5 mouse cellular contexts compared by ENCODE assay signal in the genomic region with DNA sequence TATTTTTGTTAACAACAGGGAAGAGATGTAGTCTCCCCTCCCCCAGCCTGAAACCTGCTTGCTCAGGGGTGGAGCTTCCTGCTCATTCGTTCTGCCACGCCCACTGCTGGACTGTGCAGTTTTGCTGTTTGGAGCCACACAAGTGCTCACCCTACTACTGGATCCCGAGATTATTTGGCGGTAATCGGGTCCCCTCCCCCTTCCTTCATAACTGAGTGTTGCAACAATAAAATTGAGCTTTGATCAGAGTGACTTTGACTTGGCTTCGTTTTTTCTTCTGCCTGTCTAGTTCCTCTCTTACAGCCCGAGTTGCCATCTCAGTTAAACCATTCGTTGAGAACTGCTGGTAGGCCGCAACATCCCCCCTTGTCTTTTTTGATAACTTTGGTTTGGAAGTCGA.
DNase-seq lines count a peak whose midpoint lies in the region; TF ChIP-seq lines count a peak whose summit lies in the region.
"Not testable (repeated sequence)": the region's sequence is repeated elsewhere in the genome, so short reads cannot be mapped to it uniquely, and the experiment has no call there.

No protein-coding gene starts in this region.

- TF ChIP-seq POLR2A in liver, adult 2 months (IDR thresholded peaks at IDR 0.05; ENCODE audit: extremely low read depth, insufficient read depth, low read length): not testable (repeated sequence)

- H3K9me3 ChIP-seq in ES-E14 (ENCODE audit: control insufficient read depth, insufficient read depth, low read depth, low read length): not testable (repeated sequence)

- in situ Hi-C loops in ES-E14 (cut with MboI; ENCODE audit: low sequenced_read_pairs in 2 of 2, unreplicated experiment in 2 of 2): not testable (repeated sequence)

- not testable (repeated sequence) for H3K79me2 ChIP-seq in liver, adult 2 months (ENCODE audit: control insufficient read depth, insufficient read depth, low read length)

- H3K27me3 ChIP-seq in liver, adult 2 months (ENCODE audit: control insufficient read depth, insufficient read depth, low read length): not testable (repeated sequence)

- not testable (repeated sequence) for H3K36me3 ChIP-seq in ES-E14 (ENCODE audit: control insufficient read depth, insufficient read depth, low read length, poor library complexity, severe bottlenecking); liver, adult 2 months (ENCODE audit: control insufficient read depth, insufficient read depth, low read length)

- H3K4me3 ChIP-seq in ES-E14 (ENCODE audit: insufficient read depth in 1 of 2, low read depth in 1 of 2, low read length in 2 of 2, poor library complexity in 1 of 2, severe bottlenecking in 1 of 2); liver, adult 2 months (ENCODE audit: insufficient read depth, low read depth, low read length): not testable (repeated sequence)

- not testable (repeated sequence) for TF ChIP-seq CTCF in liver, adult 2 months (IDR thresholded peaks at IDR 0.05; ENCODE audit: low read depth, low read length)

- H3K27ac ChIP-seq in ES-E14 (ENCODE audit: insufficient read depth, low read depth, low read length, poor library complexity, severe bottlenecking); liver, adult 2 months (replicated peaks; ENCODE audit: insufficient read depth, low read depth, low read length): not testable (repeated sequence)

- 58% methylated on average over 10 of the region's 10 CpGs for WGBS in liver, adult 2 months

- H3K4me1 ChIP-seq in ES-E14 (ENCODE audit: control insufficient read depth in 2 of 2, insufficient read depth in 2 of 2, low read length in 2 of 2, poor library complexity in 1 of 2); liver, adult 2 months (ENCODE audit: control insufficient read depth, insufficient read depth, low read length): not testable (repeated sequence)

- DNase-seq in ES-CJ7 (ENCODE audit: low read depth, low spot score) (peak; percentile 17), ES-E14 (ENCODE audit: low read depth, low spot score) (peak; percentile 0), R1 (ENCODE audit: low read depth, low spot score) (peak; percentile 29), ZHBTc4 (ENCODE audit: low read depth, low spot score) (peak; percentile 8)
- DNase-seq in liver, adult 2 months (ENCODE audit: extremely low read depth, low read depth, low spot score): peak; percentile 91

- H3K9ac ChIP-seq in ES-E14 (ENCODE audit: insufficient read depth, low read depth, low read length, poor library complexity, severe bottlenecking); liver, adult 2 months (ENCODE audit: low read depth, low read length): not testable (repeated sequence)

Comparison
In these comparisons a context has a peak if more than half of its experiments do, and no peak if none do; other contexts are left out.
1. DNase-seq: peak in every context shown above with its lines; median percentile 91 in liver, adult 2 months; 29 in R1; 17 in ES-CJ7; 8 in ZHBTc4; 0 in ES-E14.